Mouse (Mus musculus): Measurements from ENCODE around the gene Cpsf6. TPM values are rescaled to one million over a fixed set of nuclear protein-coding genes. Genes with fewer than 3 reads are reported as not detected.
A peak's percentile ranks its signal among the peaks of the same experiment; 100 is the strongest.

Gene Cpsf6
- total RNA-seq, 2 experiments from 2014 or later, result 114 to 124 TPM

GRCm38 (mm10) chr10:117386981-117387380 is 7.2 kb upstream of the Cpsf6 start:
- DNase-seq (ENCODE audit: low spot score in 2 of 2), result no peak

GRCm38 (mm10) chr10:117386261-117386660 is 6.4 kb upstream of the Cpsf6 start:
- DNase-seq (ENCODE audit: low spot score in 2 of 2), result no peak

GRCm38 (mm10) chr10:117385431-117385830 is 5.6 kb upstream of the Cpsf6 start:
- no peak for DNase-seq (ENCODE audit: low spot score in 2 of 2)

- no peak for DNase-seq (ENCODE audit: low spot score in 2 of 2)
Measured at GRCm38 (mm10) chr10:117385086-117385430, 5.2 kb upstream of the Cpsf6 start.

GRCm38 (mm10) chr10:117384386-117385085 is 4.7 kb upstream of the Cpsf6 start:
- no peak for DNase-seq (ENCODE audit: low spot score in 2 of 2)

GRCm38 (mm10) chr10:117383941-117384340 is 4.1 kb upstream of the Cpsf6 start:
- DNase-seq (ENCODE audit: low spot score in 2 of 2), result no peak

GRCm38 (mm10) chr10:117382996-117383550 is 3.3 kb upstream of the Cpsf6 start:
- no peak for DNase-seq (ENCODE audit: low spot score in 2 of 2)

GRCm38 (mm10) chr10:117382146-117382545 is 2.3 kb upstream of the Cpsf6 start:
- DNase-seq (ENCODE audit: low spot score in 2 of 2), result no peak

- no peak for DNase-seq (ENCODE audit: low spot score in 2 of 2)
Measured at GRCm38 (mm10) chr10:117380721-117381570, 1.1 kb upstream of the Cpsf6 start.

- DNase-seq (ENCODE audit: low spot score in 2 of 2), result no peak
Measured at GRCm38 (mm10) chr10:117379441-117379840, 374 bp downstream of the Cpsf6 start.

- no peak for DNase-seq (ENCODE audit: low spot score in 2 of 2)
Measured at GRCm38 (mm10) chr10:117378642-117379041, 1.2 kb downstream of the Cpsf6 start.

- DNase-seq (ENCODE audit: low spot score in 2 of 2), result no peak
Measured at GRCm38 (mm10) chr10:117378291-117378555, 1.6 kb downstream of the Cpsf6 start.

- no peak for DNase-seq (ENCODE audit: low spot score in 2 of 2)
Measured at GRCm38 (mm10) chr10:117377431-117378290, 2.2 kb downstream of the Cpsf6 start.

- DNase-seq (ENCODE audit: low spot score in 2 of 2), result peak; percentile 92 to 95
Measured at GRCm38 (mm10) chr10:117376580-117377189, 3.1 kb downstream of the Cpsf6 start.

- peak; percentile 11 to 50 for DNase-seq (ENCODE audit: low spot score in 2 of 2)
Measured at GRCm38 (mm10) chr10:117375841-117376579, 3.8 kb downstream of the Cpsf6 start.

GRCm38 (mm10) chr10:117375163-117375562 is 4.7 kb downstream of the Cpsf6 start:
- DNase-seq (ENCODE audit: low spot score in 2 of 2), result no peak

- DNase-seq (ENCODE audit: low spot score in 2 of 2), result peak in 1 of 2 experiments; percentile 55
Measured at GRCm38 (mm10) chr10:117363106-117363505, 16.7 kb downstream of the Cpsf6 start.

- no peak for DNase-seq (ENCODE audit: low spot score in 2 of 2)
Measured at GRCm38 (mm10) chr10:117358891-117359290, 20.9 kb downstream of the Cpsf6 start.

GRCm38 (mm10) chr10:117343000-117343399 is 36.8 kb downstream of the Cpsf6 start:
- DNase-seq (ENCODE audit: low spot score in 2 of 2), result no peak

GRCm38 (mm10) chr10:117342406-117342805 is 37.4 kb downstream of the Cpsf6 start:
- DNase-seq (ENCODE audit: low spot score in 2 of 2), result no peak

Data from layer of hippocampus, adult 18-20 months (tissue).